Mouse (Mus musculus): ENCODE results near the gene Mpzl1. TPM values are rescaled to one million over a fixed set of nuclear protein-coding genes. Genes with fewer than 3 reads are reported as not detected.
"Not testable (repeated sequence)": the region's sequence is repeated elsewhere in the genome, so short reads cannot be mapped to it uniquely, and the experiment has no call there.

The Mpzl1 gene
- 129 and 143 TPM in 2 replicates for polyA plus RNA-seq (2014; fragmentation: Nextera tagmentation; extraction: Ambion mirVana)

GRCm38 (mm10) chr1:165634151-165634884 is at the start of gene Mpzl1:
Mpzl1 (minus strand) TSS chr1:165634538.
- Histone ChIP-seq H3K9ac (ENCODE audit: low read depth, low read length) (peak within 1 kb of the TSS; percentile 88), H3K4me1 (ENCODE audit: control insufficient read depth, insufficient read depth, low read length) (peaks cover 39% of the 10 kb centered on the region), H3K4me2 (peak within 1 kb of the TSS; percentile 78), H3K27ac (ENCODE audit: low read depth, low read length) (peak within 1 kb of the TSS; percentile 93), H3K4me3 (ENCODE audit: low read depth, low read length) (peak within 1 kb of the TSS; percentile 73), H3K36me3 (ENCODE audit: control insufficient read depth, insufficient read depth, low read length) (no peaks in the 10 kb centered on the region), H3K27me3 (ENCODE audit: control insufficient read depth, insufficient read depth, low read length) (no peaks in the 10 kb centered on the region), H3K9me3 (replicated peaks; ENCODE audit: control insufficient read depth, low read length) (no peaks in the 10 kb centered on the region)
- peak; percentile 99 for ATAC-seq (replicated peaks; ENCODE audit: insufficient number of reproducible peaks, low FRiP score, low TSS enrichment)
- WGBS (ENCODE audit: insufficient replicate concordance), result under 1% methylated on average over 66 of the region's 73 CpGs

GRCm38 (mm10) chr1:165682056-165682853 is 47.9 kb upstream of the Mpzl1 start:
- ATAC-seq (replicated peaks; ENCODE audit: insufficient number of reproducible peaks, low FRiP score, low TSS enrichment), result no peak
- Histone ChIP-seq H3K4me2 (peak overlapping the region; percentile 2; the same call in 1 of the 2 replicates), H3K9me3 (replicated peaks; ENCODE audit: control insufficient read depth, low read length) (no peaks in the 10 kb centered on the region), H3K36me3 (ENCODE audit: control insufficient read depth, insufficient read depth, low read length) (0 out of 2 replicates have a peak, but pooled peaks cover 2% of the 10 kb centered on the region), H3K4me1 (ENCODE audit: control insufficient read depth, insufficient read depth, low read length) (peaks cover 81% of the 10 kb centered on the region), H3K27ac (ENCODE audit: low read depth, low read length) (0 out of 2 replicates have a peak overlapping the region, but pooled peaks have one; percentile 35), H3K4me3 (ENCODE audit: low read depth, low read length) (no peak overlapping the region), H3K27me3 (ENCODE audit: control insufficient read depth, insufficient read depth, low read length) (no peaks in the 10 kb centered on the region), H3K9ac (ENCODE audit: low read depth, low read length) (no peak overlapping the region)
- WGBS (ENCODE audit: insufficient replicate concordance), result 70% methylated on average over 18 of the region's 18 CpGs

- 66% methylated on average over 13 of the region's 13 CpGs for WGBS (ENCODE audit: insufficient replicate concordance)
- Histone ChIP-seq H3K9ac (ENCODE audit: low read depth, low read length) (no peak overlapping the region), H3K4me3 (ENCODE audit: low read depth, low read length) (no peak overlapping the region), H3K27ac (ENCODE audit: low read depth, low read length) (peak overlapping the region; percentile 47; the same call in 1 of the 2 replicates), H3K4me2 (no peak overlapping the region), H3K4me1 (ENCODE audit: control insufficient read depth, insufficient read depth, low read length) (peaks cover 79% of the 10 kb centered on the region), H3K36me3 (ENCODE audit: control insufficient read depth, insufficient read depth, low read length) (0 out of 2 replicates have a peak, but pooled peaks cover 2% of the 10 kb centered on the region), H3K9me3 (replicated peaks; ENCODE audit: control insufficient read depth, low read length) (no peaks in the 10 kb centered on the region), H3K27me3 (ENCODE audit: control insufficient read depth, insufficient read depth, low read length) (no peaks in the 10 kb centered on the region)
- ATAC-seq (replicated peaks; ENCODE audit: insufficient number of reproducible peaks, low FRiP score, low TSS enrichment), result no peak
These were observed 46.9 kb upstream of the Mpzl1 start for GRCm38 (mm10) chr1:165681045-165681794.

GRCm38 (mm10) chr1:165680086-165680485 is 45.7 kb upstream of the Mpzl1 start:
- ATAC-seq (replicated peaks; ENCODE audit: insufficient number of reproducible peaks, low FRiP score, low TSS enrichment); H3K9ac ChIP-seq (ENCODE audit: low read depth, low read length); H3K36me3 ChIP-seq (ENCODE audit: control insufficient read depth, insufficient read depth, low read length); H3K9me3 ChIP-seq (replicated peaks; ENCODE audit: control insufficient read depth, low read length); H3K4me3 ChIP-seq (ENCODE audit: low read depth, low read length); H3K4me2 ChIP-seq; H3K27me3 ChIP-seq (ENCODE audit: control insufficient read depth, insufficient read depth, low read length): not testable (repeated sequence)
- Histone ChIP-seq H3K4me1 (ENCODE audit: control insufficient read depth, insufficient read depth, low read length) (peaks cover 81% of the 10 kb centered on the region), H3K27ac (ENCODE audit: low read depth, low read length) (peak overlapping the region; percentile 66)

- H3K4me1 ChIP-seq (ENCODE audit: control insufficient read depth, insufficient read depth, low read length), result peaks cover 81% of the 10 kb centered on the region
- peak overlapping the region; percentile 66 for H3K27ac ChIP-seq (ENCODE audit: low read depth, low read length)
- no peak overlapping the region for H3K9ac ChIP-seq (ENCODE audit: low read depth, low read length)
- ATAC-seq (replicated peaks; ENCODE audit: insufficient number of reproducible peaks, low FRiP score, low TSS enrichment), result peak; percentile 41; the same call in 1 of the 2 replicates
- no peaks in the 10 kb centered on the region for H3K27me3 ChIP-seq (ENCODE audit: control insufficient read depth, insufficient read depth, low read length)
- 28% methylated on average over 3 of the region's 3 CpGs for WGBS (ENCODE audit: insufficient replicate concordance)
- no peaks in the 10 kb centered on the region for H3K9me3 ChIP-seq (replicated peaks; ENCODE audit: control insufficient read depth, low read length)
- H3K4me2 ChIP-seq, result no peak overlapping the region
- H3K36me3 ChIP-seq (ENCODE audit: control insufficient read depth, insufficient read depth, low read length), result 0 out of 2 replicates have a peak, but pooled peaks cover 2% of the 10 kb centered on the region
- H3K4me3 ChIP-seq (ENCODE audit: low read depth, low read length), result no peak overlapping the region
These were observed 45.3 kb upstream of the Mpzl1 start for GRCm38 (mm10) chr1:165679618-165679997.

- peaks cover 81% of the 10 kb centered on the region for H3K4me1 ChIP-seq (ENCODE audit: control insufficient read depth, insufficient read depth, low read length)
- no peak overlapping the region for H3K4me2 ChIP-seq
- WGBS (ENCODE audit: insufficient replicate concordance), result 69% methylated on average over 15 of the region's 15 CpGs
- ATAC-seq (replicated peaks; ENCODE audit: insufficient number of reproducible peaks, low FRiP score, low TSS enrichment), result no peak
- H3K27me3 ChIP-seq (ENCODE audit: control insufficient read depth, insufficient read depth, low read length), result no peaks in the 10 kb centered on the region
- no peak overlapping the region for H3K9ac ChIP-seq (ENCODE audit: low read depth, low read length)
- H3K9me3 ChIP-seq (replicated peaks; ENCODE audit: control insufficient read depth, low read length), result no peaks in the 10 kb centered on the region
- peak overlapping the region; percentile 66 for H3K27ac ChIP-seq (ENCODE audit: low read depth, low read length)
- H3K36me3 ChIP-seq (ENCODE audit: control insufficient read depth, insufficient read depth, low read length), result 0 out of 2 replicates have a peak, but pooled peaks cover 2% of the 10 kb centered on the region
- H3K4me3 ChIP-seq (ENCODE audit: low read depth, low read length), result no peak overlapping the region
These were observed 44.7 kb upstream of the Mpzl1 start for GRCm38 (mm10) chr1:165678861-165679617.

GRCm38 (mm10) chr1:165677558-165677957 is 43.2 kb upstream of the Mpzl1 start:
- H3K27me3 ChIP-seq (ENCODE audit: control insufficient read depth, insufficient read depth, low read length), result no peaks in the 10 kb centered on the region
- H3K4me3 ChIP-seq (ENCODE audit: low read depth, low read length), result no peak overlapping the region
- no peaks in the 10 kb centered on the region for H3K9me3 ChIP-seq (replicated peaks; ENCODE audit: control insufficient read depth, low read length)
- 55% methylated on average over 4 of the region's 4 CpGs for WGBS (ENCODE audit: insufficient replicate concordance)
- H3K9ac ChIP-seq (ENCODE audit: low read depth, low read length), result no peak overlapping the region
- H3K4me2 ChIP-seq, result peak overlapping the region; percentile 16
- peak overlapping the region; percentile 60 for H3K27ac ChIP-seq (ENCODE audit: low read depth, low read length)
- H3K36me3 ChIP-seq (ENCODE audit: control insufficient read depth, insufficient read depth, low read length), result 0 out of 2 replicates have a peak, but pooled peaks cover 2% of the 10 kb centered on the region
- no peak for ATAC-seq (replicated peaks; ENCODE audit: insufficient number of reproducible peaks, low FRiP score, low TSS enrichment)
- H3K4me1 ChIP-seq (ENCODE audit: control insufficient read depth, insufficient read depth, low read length), result peaks cover 77% of the 10 kb centered on the region
